Mouse (Mus musculus): ENCODE measurements around the gene Fam107b.

DNA sequence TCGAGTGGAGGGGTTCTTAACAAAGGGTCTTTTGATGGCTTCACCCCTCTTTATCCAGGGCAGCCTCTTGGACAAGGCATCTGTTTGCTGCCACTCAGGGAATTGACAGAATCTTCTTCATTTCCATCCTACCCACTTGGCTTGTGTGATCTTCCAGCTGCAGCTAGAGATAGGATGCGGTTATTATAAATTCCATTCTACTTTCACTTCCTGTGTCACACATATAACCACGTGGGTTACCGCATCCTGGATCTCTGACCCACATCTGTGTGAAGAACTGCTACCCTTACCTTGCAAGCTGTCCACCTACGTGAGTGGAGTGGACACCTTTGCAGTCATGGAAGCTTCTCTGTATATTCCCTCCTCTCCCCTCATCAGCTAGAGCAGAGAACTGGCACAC lies 240.0 kb downstream of the Fam107b start:
- no peak for TF ChIP-seq POLR2A (IDR thresholded peaks at IDR 0.05; ENCODE audit: borderline replicate concordance, extremely low read depth, low read depth, low read length)
- TF ChIP-seq CTCF (IDR thresholded peaks at IDR 0.05; ENCODE audit: insufficient read depth, low read length) = no peak

All from lung, adult 2 months (tissue).